Mouse (Mus musculus) lung, embryonic 14.5 days (tissue): Measurements from ENCODE around the gene Ndufv3. TPM values are rescaled to one million over a fixed set of nuclear protein-coding genes. Genes with fewer than 3 reads are reported as not detected.
A peak's percentile ranks its signal among the peaks of the same experiment; 100 is the strongest.

Experiments
- ATAC-seq: fragments of 200-750 bp; cut with Nextera tagmentation; 2 replicates; pipeline ENCODE4 v1.8.0; 2017; ENCODE audit warnings: mild to moderate bottlenecking, moderate TSS enrichment, moderate library complexity; ENCODE audit not compliant: insufficient read depth
- DNase-seq: peaks from one replicate; pipeline ENCODE4 v3.0.0-alpha.2; 2015
- H3K27ac ChIP-seq: fragments of 300-500 bp; sonication (generic); 2 replicates; pipeline ENCODE4 v1.5.1; 2014; ENCODE audit warnings: low read depth, mild to moderate bottlenecking, moderate library complexity
- H3K27me3 ChIP-seq: fragments of 300-500 bp; sonication (generic); 2 replicates; pipeline ENCODE4 v1.6.1; 2014; ENCODE audit warnings: low read length, control low read depth; ENCODE audit not compliant: insufficient read depth
- H3K36me3 ChIP-seq: fragments of 300-500 bp; sonication (generic); 2 replicates; pipeline ENCODE4 v1.6.1; 2014; ENCODE audit warnings: control low read depth; ENCODE audit not compliant: insufficient read depth
- H3K4me1 ChIP-seq: fragments of 300-500 bp; sonication (generic); 2 replicates; pipeline ENCODE4 v1.6.1; 2014; ENCODE audit warnings: antibody characterized with exemption, control low read depth; ENCODE audit not compliant: insufficient read depth
- H3K4me2 ChIP-seq: fragments of 300-500 bp; sonication (generic); 2 replicates; pipeline ENCODE4 v1.6.1; 2014; ENCODE audit warnings: mild to moderate bottlenecking
- H3K4me3 ChIP-seq: fragments of 300-500 bp; sonication (generic); 2 replicates; pipeline ENCODE4 v1.5.1; 2014; ENCODE audit warnings: low read depth, low read length
- H3K9ac ChIP-seq: fragments of 300-500 bp; sonication (generic); 2 replicates; pipeline ENCODE4 v1.6.1; 2014
- H3K9me3 ChIP-seq: fragments of 300-500 bp; sonication (generic); 2 replicates; pipeline ENCODE4 v1.6.1; 2016; ENCODE audit warnings: low read depth, low read length, control low read depth
- CTCF ChIP-seq: IDR thresholded peaks from 2 replicates; pipeline ENCODE4 v1.5.1; 2016; ENCODE audit warnings: antibody characterized with exemption, low read depth
- WGBS: fragments of 180-500 bp; shearing (Covaris S2); extraction: QIAGEN DNeasy Blood & Tissue Kit; methylation state at CpG from one replicate; pipeline ENCODE4 v1.1.7; 2014; 5-methylcytosine and 5-hydroxymethylcytosine counted together
- polyA plus RNA-seq: library from polyadenylated mRNA; unstranded; fragments of >200 nt; fragmentation: Nextera tagmentation; extraction: Ambion mirVana; gene quantifications from 2 replicates; pipeline ENCODE4 v1.2.1, GENCODE M21; 2014

The Ndufv3 gene
- polyA plus RNA-seq, 1 experiment from 2014 or later, result 238 TPM

GRCm38 (mm10) chr17:31487433-31488060 lies 32.4 kb upstream of the Ndufv3 start:
- Histone ChIP-seq H3K9ac (no peak overlapping the region), H3K27ac (no peak overlapping the region), H3K4me3 (no peak overlapping the region), H3K27me3 (no peaks in the 10 kb centered on the region), H3K9me3 (no peaks in the 10 kb centered on the region), H3K4me2 (no peak overlapping the region), H3K36me3 (no peaks in the 10 kb centered on the region), H3K4me1 (no peaks in the 10 kb centered on the region)
- 31% methylated on average over 6 of the region's 6 CpGs for WGBS
- no peak for TF ChIP-seq CTCF
- DNase-seq (no peak), ATAC-seq (no peak)

- no peak overlapping the region for H3K4me3 ChIP-seq
- no peak overlapping the region for H3K9ac ChIP-seq
- no peak overlapping the region for H3K27ac ChIP-seq
- H3K27me3 ChIP-seq, result no peaks in the 10 kb centered on the region
- ATAC-seq (no peak), DNase-seq (no peak)
- no peak overlapping the region for H3K4me2 ChIP-seq
- H3K9me3 ChIP-seq, result no peaks in the 10 kb centered on the region
- peaks cover 16% of the 10 kb centered on the region for H3K36me3 ChIP-seq
- TF ChIP-seq CTCF, result no peak
- no peaks in the 10 kb centered on the region for H3K4me1 ChIP-seq
Observed at GRCm38 (mm10) chr17:31491355-31491754, 28.6 kb upstream of the Ndufv3 start.

DNA sequence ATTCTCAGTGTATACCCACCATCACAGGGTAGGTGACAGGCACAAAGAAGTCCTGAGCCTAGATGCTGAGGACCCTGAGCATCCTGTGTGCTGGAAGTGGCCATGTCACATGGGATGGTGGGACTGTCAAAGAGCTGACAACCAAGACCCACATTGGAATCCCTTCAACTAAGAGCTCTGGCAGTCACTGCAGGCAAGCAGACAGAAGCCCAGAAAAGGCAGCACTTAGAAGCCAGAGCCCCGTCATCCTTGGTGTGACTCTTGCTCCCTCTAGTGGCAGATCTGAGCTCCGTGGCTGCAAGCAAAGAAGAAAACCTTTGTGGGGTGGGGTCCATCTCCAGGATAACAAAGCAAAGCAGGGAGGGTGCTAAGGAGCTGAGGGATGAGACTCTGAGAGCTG lies 27.5 kb upstream of the Ndufv3 start:
- peaks cover 22% of the 10 kb centered on the region for H3K36me3 ChIP-seq
- peak; percentile 64 for ATAC-seq
- H3K9me3 ChIP-seq, result no peaks in the 10 kb centered on the region
- peak; percentile 98 for TF ChIP-seq CTCF
- no peak overlapping the region for H3K4me3 ChIP-seq
- H3K27me3 ChIP-seq, result no peaks in the 10 kb centered on the region
- WGBS, result 0% methylated on average over 2 of the region's 2 CpGs
- H3K4me2 ChIP-seq, result no peak overlapping the region
- H3K27ac ChIP-seq, result no peak overlapping the region
- no peak overlapping the region for H3K9ac ChIP-seq
- DNase-seq, result peak; percentile 95
- no peaks in the 10 kb centered on the region for H3K4me1 ChIP-seq

DNA sequence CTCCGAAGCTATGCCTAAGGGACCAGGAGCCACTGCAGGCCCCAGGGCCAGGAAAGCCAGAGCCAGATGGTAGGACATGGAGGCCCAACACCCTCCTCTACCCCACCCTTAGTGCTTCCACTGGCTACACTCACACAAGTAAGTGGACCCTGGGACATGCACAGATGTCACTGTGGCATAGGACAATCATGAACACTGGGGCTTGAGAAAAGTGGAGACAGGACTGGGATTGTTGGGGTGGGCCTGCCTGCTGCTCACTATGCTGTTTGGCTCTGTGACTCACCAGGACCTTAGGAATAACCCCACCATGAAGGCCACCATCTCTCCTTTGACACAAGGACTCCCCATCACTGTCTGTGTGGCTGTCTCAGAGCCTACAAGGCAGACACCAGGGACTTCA lies 24.9 kb upstream of the Ndufv3 start:
- no peak overlapping the region for H3K4me3 ChIP-seq
- no peak overlapping the region for H3K9ac ChIP-seq
- WGBS, result 96% methylated on average over 1 of the region's 1 CpGs
- no peak for DNase-seq
- TF ChIP-seq CTCF, result no peak
- no peaks in the 10 kb centered on the region for H3K9me3 ChIP-seq
- H3K27me3 ChIP-seq, result no peaks in the 10 kb centered on the region
- H3K36me3 ChIP-seq, result peaks cover 47% of the 10 kb centered on the region
- ATAC-seq, result no peak
- no peak overlapping the region for H3K27ac ChIP-seq
- no peaks in the 10 kb centered on the region for H3K4me1 ChIP-seq
- no peak overlapping the region for H3K4me2 ChIP-seq

DNA sequence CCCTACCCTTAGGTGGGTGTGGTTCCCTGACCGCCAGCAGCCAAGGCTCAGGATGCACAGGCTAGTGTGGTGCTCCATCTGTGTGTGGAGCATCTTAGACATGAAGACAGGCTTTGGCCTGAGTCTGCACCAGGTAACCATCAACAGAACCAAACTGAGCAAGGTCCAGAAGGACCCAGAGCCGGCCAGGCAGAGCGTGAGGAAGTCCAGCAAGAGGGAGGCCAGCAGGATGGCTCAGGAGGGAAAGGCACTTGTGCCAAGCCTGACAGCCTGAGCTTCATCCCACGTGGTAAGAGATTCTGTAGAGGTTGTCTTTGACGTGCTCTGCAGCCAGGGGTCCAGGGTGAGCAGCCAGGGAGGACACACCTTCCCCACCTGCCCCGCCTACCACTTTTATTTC lies 22.2 kb upstream of the Ndufv3 start:
- H3K36me3 ChIP-seq, result peaks cover 73% of the 10 kb centered on the region
- no peak overlapping the region for H3K9ac ChIP-seq
- no peaks in the 10 kb centered on the region for H3K27me3 ChIP-seq
- H3K27ac ChIP-seq, result no peak overlapping the region
- 87% methylated on average over 6 of the region's 6 CpGs for WGBS
- no peak for DNase-seq
- H3K4me3 ChIP-seq, result no peak overlapping the region
- no peak for TF ChIP-seq CTCF
- no peak for ATAC-seq
- no peaks in the 10 kb centered on the region for H3K9me3 ChIP-seq
- no peak overlapping the region for H3K4me2 ChIP-seq
- H3K4me1 ChIP-seq, result no peaks in the 10 kb centered on the region

- 95% methylated on average over 12 of the region's 12 CpGs for WGBS
- Histone ChIP-seq H3K4me2 (no peak overlapping the region), H3K27me3 (no peaks in the 10 kb centered on the region), H3K9me3 (no peaks in the 10 kb centered on the region), H3K9ac (no peak overlapping the region), H3K36me3 (peaks cover 91% of the 10 kb centered on the region), H3K4me1 (no peaks in the 10 kb centered on the region), H3K4me3 (no peak overlapping the region), H3K27ac (no peak overlapping the region)
- ATAC-seq (no peak), DNase-seq (no peak)
- no peak for TF ChIP-seq CTCF
Observed at GRCm38 (mm10) chr17:31499725-31500124, 20.2 kb upstream of the Ndufv3 start.

DNA sequence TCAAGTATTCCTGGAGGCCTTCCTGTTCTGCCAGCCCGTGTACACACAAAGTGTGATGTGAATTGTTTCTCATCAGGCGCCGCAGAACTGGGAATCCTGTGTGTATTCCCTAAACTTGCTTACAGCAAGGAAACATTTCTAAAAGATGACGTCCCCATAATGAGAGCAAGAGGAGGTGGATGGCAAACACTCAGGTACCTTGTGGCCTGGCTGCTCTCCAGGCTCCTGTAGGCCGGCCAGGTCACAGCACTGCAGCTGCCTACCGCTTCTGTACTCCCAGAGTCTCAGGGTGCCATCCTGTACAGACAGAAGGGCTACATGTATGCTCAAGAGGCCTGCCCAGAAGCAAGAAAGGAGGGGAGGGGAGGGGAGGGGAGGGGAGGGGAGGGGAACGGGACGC lies 19.5 kb upstream of the Ndufv3 start:
- no peak for TF ChIP-seq CTCF
- no peaks in the 10 kb centered on the region for H3K9me3 ChIP-seq
- H3K9ac ChIP-seq, result no peak overlapping the region
- 86% methylated on average over 8 of the region's 8 CpGs for WGBS
- no peak overlapping the region for H3K27ac ChIP-seq
- H3K4me2 ChIP-seq, result no peak overlapping the region
- H3K4me3 ChIP-seq, result no peak overlapping the region
- no peaks in the 10 kb centered on the region for H3K4me1 ChIP-seq
- H3K36me3 ChIP-seq, result peaks cover 92% of the 10 kb centered on the region
- no peaks in the 10 kb centered on the region for H3K27me3 ChIP-seq
- ATAC-seq (no peak), DNase-seq (no peak)

DNA sequence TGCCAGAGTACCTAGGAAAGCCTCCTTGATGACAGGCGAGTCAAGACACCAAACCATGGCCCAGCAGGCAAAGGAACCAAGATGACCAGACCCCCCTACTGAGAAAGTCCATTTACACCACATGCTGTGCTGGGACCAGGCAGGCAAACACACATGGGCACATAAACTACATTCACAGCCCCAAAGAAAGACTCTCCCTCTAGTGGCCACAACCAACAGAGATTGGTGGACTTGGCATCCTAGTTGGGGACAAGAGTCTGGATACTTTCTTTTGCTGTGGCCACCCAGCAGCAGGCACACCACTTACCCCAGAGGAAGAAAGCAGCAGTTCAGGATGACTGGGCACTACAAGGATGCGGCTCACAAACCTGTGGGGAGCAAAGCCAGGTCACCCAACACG lies 19.0 kb upstream of the Ndufv3 start:
- Histone ChIP-seq H3K4me2 (no peak overlapping the region), H3K27ac (no peak overlapping the region), H3K9me3 (no peaks in the 10 kb centered on the region), H3K27me3 (no peaks in the 10 kb centered on the region), H3K36me3 (peaks cover 91% of the 10 kb centered on the region), H3K4me1 (no peaks in the 10 kb centered on the region), H3K4me3 (no peak overlapping the region), H3K9ac (no peak overlapping the region)
- no peak for ATAC-seq
- no peak for DNase-seq
- TF ChIP-seq CTCF, result peak; percentile 57
- 88% methylated on average over 3 of the region's 3 CpGs for WGBS
